Mouse (Mus musculus): ENCODE measurements around the gene Mup4. TPM values are rescaled to one million over a fixed set of nuclear protein-coding genes. Genes with fewer than 3 reads are reported as not detected.
A peak's percentile ranks its signal among the peaks of the same experiment; 100 is the strongest.
"Not testable (repeated sequence)": the region's sequence is repeated elsewhere in the genome, so short reads cannot be mapped to it uniquely, and the experiment has no call there.

Mup4 gene
- polyA plus RNA-seq (2015; fragmentation: Nextera tagmentation; extraction: Ambion mirVana), result not detected in 2 replicates

DNA sequence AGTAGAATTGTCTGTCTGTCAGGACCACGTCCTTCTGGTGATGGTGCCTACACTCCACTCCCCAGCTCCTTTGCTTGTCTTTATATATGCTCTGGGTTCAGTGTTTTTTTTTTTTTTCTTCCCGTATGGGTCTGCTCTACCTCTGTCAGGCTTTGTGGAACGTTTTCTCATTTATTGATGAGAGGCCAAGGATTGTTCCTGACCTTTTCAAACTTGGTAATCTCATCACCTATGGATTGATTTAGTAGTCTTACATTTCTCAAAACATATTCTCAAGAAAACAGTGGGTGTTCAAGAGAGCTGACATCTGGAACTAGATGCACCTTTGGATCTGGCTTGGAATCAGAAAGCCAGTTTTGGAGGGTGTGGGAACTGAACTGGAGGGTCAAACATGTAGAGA, at the start of gene Mup4:
Mup4 (minus strand) TSS at position 101 of the 400 bp plus-strand sequence.
- Histone ChIP-seq H3K9me3 (replicated peaks; ENCODE audit: control insufficient read depth, low read length) (no peaks in the 10 kb centered on the region), H3K4me2 (ENCODE audit: low read depth, low read length) (no peak within 1 kb of the TSS), H3K36me3 (ENCODE audit: control insufficient read depth, insufficient read depth) (no peaks in the 10 kb centered on the region), H3K4me3 (ENCODE audit: low read length) (no peak within 1 kb of the TSS), H3K27ac (ENCODE audit: low read length) (no peak within 1 kb of the TSS), H3K4me1 (ENCODE audit: control insufficient read depth, insufficient read depth, low read length) (no peaks in the 10 kb centered on the region), H3K9ac (ENCODE audit: low read length) (no peak within 1 kb of the TSS), H3K27me3 (ENCODE audit: control insufficient read depth, insufficient read depth, low read length) (no peaks in the 10 kb centered on the region)
- ATAC-seq (replicated peaks; ENCODE audit: extremely low read depth, insufficient read depth, low FRiP score), result no peak
- 67% methylated on average over 3 of the region's 3 CpGs for WGBS

DNA sequence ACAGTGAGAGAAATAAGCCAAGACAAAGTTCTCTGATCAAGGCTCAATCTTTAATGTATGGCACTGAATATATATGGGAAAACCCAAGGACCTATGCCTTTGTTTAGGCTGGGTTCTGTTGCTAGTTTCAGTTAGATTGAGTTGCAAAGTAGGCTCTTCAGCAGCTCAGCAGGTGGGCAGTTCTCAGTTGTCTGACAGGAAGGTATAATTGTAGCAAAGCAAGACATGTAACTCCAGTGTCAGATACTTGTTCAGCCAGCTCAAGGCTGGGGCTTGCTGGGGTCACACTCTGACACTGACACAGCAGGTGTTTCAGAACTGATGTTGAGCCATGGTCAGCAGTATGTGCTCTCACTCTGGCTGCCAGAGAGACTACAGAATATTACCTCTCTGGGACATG, 37.4 kb upstream of the Mup4 start:
- not testable (repeated sequence) for H3K9ac ChIP-seq (ENCODE audit: low read length); H3K4me3 ChIP-seq (ENCODE audit: low read length); H3K4me1 ChIP-seq (ENCODE audit: control insufficient read depth, insufficient read depth, low read length); H3K4me2 ChIP-seq (ENCODE audit: low read depth, low read length); H3K36me3 ChIP-seq (ENCODE audit: control insufficient read depth, insufficient read depth); H3K27me3 ChIP-seq (ENCODE audit: control insufficient read depth, insufficient read depth, low read length); ATAC-seq (replicated peaks; ENCODE audit: extremely low read depth, insufficient read depth, low FRiP score); H3K9me3 ChIP-seq (replicated peaks; ENCODE audit: control insufficient read depth, low read length); H3K27ac ChIP-seq (ENCODE audit: low read length)

DNA sequence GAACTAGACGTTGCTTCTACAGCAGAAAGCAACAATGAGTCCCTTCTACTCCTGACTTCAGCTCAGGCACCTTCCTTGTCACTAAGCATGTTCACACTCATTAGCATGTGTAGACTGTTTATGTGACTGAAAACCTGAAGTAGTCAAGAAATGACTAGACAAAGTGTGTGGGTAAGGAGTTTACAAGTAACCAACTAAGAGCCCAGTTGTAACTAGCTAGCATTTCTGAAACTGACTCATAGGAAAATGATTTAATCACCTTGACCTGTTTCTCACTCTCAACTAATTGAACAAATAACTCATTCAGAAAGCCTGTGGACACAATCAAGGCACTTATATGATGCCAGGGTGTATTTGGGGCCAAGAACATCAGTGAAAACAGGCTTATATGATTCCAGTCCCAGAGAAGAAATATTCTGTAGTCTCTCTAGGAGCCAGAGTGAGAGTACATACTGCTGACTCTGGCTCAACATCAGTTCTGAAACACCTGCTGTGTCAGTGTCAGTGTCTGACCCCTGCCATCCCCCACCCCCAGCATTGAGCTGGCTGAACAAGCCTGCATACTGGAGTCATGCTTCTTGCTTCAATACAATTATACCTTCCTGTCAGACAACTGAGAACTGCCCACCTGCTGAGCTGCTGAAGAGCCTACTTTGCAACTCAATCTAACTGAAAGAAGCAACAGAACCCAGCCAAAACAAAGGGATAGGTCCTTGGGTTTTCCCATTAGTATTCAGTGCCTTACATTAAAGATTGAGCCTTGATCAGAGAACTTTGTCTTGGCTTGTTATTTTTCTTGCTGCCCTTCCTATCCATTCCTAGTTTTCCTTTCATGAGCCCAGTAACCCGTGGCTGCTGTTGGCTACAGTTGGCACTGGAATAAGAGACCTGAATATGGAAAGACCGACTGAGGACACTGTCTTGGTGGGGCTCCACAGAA, 3.2 kb upstream of the Mup4 start, which contains the start of gene Mup6:
Mup6 (plus strand) TSS at position 890 of the 940 bp plus-strand sequence.
- ATAC-seq (replicated peaks; ENCODE audit: extremely low read depth, insufficient read depth, low FRiP score), result no peak
- H3K27ac ChIP-seq (ENCODE audit: low read length), result no peak within 1 kb of the TSS
- 38% methylated on average over 3 of the region's 3 CpGs for WGBS
- H3K9ac ChIP-seq (ENCODE audit: low read length), result no peak within 1 kb of the TSS
- no peak within 1 kb of the TSS for H3K4me2 ChIP-seq (ENCODE audit: low read depth, low read length)
- H3K27me3 ChIP-seq (ENCODE audit: control insufficient read depth, insufficient read depth, low read length), result no peaks in the 10 kb centered on the region
- H3K4me1 ChIP-seq (ENCODE audit: control insufficient read depth, insufficient read depth, low read length), result no peaks in the 10 kb centered on the region
- no peak within 1 kb of the TSS for H3K4me3 ChIP-seq (ENCODE audit: low read length)
- H3K36me3 ChIP-seq (ENCODE audit: control insufficient read depth, insufficient read depth), result no peaks in the 10 kb centered on the region
- no peaks in the 10 kb centered on the region for H3K9me3 ChIP-seq (replicated peaks; ENCODE audit: control insufficient read depth, low read length)

DNA sequence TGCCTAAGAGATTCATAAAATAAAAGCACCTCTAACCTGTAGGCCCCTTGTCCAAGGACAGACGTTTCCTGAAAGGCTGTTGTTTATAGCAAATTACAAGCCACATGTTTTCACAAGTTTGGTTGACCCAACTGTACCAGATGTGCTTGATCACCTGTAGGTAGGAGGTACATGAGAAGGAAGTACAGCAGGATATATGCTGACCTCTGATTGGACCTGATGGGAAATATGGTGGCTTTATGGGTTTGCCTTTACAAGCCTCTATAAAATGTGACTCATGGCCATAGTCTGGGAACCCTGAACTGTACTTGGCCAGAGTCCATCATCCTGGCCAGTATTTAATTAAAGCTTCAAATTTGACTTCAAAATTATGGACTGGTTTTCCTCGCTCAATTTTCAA, 23.0 kb downstream of the Mup4 start:
- no peak overlapping the region for H3K9ac ChIP-seq (ENCODE audit: low read length)
- 59% methylated on average over 2 of the region's 2 CpGs for WGBS
- H3K4me1 ChIP-seq (ENCODE audit: control insufficient read depth, insufficient read depth, low read length), result no peaks in the 10 kb centered on the region
- no peak overlapping the region for H3K27ac ChIP-seq (ENCODE audit: low read length)
- no peak overlapping the region for H3K4me3 ChIP-seq (ENCODE audit: low read length)
- no peak overlapping the region for H3K4me2 ChIP-seq (ENCODE audit: low read depth, low read length)
- no peaks in the 10 kb centered on the region for H3K27me3 ChIP-seq (ENCODE audit: control insufficient read depth, insufficient read depth, low read length)
- no peaks in the 10 kb centered on the region for H3K36me3 ChIP-seq (ENCODE audit: control insufficient read depth, insufficient read depth)
- no peaks in the 10 kb centered on the region for H3K9me3 ChIP-seq (replicated peaks; ENCODE audit: control insufficient read depth, low read length)
- no peak for ATAC-seq (replicated peaks; ENCODE audit: extremely low read depth, insufficient read depth, low FRiP score)

DNA sequence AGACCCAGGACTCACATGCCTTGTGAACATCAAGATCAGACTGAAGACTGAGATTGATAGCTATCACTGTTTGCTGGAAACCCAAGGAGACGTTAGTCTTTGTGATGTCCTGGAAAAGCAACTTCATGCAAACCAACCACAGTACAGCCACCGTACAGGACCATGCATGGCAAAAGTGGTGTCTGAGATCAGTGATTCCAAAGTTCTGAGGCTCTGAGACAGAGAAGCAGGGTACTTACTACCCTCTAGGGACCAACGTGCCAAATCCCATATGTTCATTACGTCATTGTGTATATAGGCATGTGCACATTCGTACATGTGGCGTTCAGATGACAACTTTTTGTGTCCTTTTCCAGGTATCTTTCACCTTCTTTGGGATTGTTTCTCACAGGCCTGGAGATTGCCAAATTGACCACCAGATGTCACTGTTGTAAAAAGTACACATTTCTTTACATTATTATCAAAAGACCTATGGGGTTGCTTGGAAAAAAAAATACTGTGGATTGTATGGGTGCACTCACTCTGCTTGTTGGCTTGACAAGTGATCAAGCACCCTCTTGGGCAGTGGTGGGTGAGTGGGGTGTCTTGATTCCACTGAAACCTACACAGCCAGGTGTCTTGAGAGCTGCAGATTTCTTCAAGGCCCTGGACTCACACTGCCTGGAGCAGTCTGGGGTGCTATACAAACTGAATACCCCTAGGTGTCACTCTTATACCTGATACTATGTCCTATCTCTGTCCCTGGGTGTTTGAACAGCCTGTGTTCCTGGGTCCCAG, 27.8 kb downstream of the Mup4 start:
- ATAC-seq (replicated peaks; ENCODE audit: extremely low read depth, insufficient read depth, low FRiP score), result peak; percentile 47

DNA sequence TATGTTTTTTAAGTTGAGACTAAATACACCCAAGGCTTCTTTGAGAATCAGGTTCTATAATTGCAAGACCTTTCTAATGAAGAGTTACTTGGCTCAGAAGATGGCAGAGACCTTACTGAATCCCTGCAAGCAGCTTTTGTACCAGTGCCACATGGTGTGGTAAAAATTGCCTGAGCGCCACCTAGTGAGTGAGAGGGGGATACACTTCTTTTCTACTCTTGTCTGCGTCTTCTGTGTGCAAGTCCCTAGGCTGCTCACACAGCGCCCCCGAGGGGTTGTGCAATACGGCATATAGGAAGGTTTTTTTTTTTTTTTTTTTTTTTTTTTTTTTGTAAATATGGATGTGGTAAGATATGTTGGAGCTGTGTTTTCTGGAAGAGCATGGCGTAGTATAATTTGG, 32.2 kb downstream of the Mup4 start:
- H3K9ac ChIP-seq (ENCODE audit: low read length), result no peak overlapping the region
- H3K27ac ChIP-seq (ENCODE audit: low read length), result no peak overlapping the region
- no peak overlapping the region for H3K4me3 ChIP-seq (ENCODE audit: low read length)
- ATAC-seq (replicated peaks; ENCODE audit: extremely low read depth, insufficient read depth, low FRiP score), result peak; percentile 68; the same call in 1 of the 2 replicates
- peaks cover 4% of the 10 kb centered on the region; the same call in 1 of the 2 replicates for H3K4me1 ChIP-seq (ENCODE audit: control insufficient read depth, insufficient read depth, low read length)
- no peaks in the 10 kb centered on the region for H3K36me3 ChIP-seq (ENCODE audit: control insufficient read depth, insufficient read depth)
- no peaks in the 10 kb centered on the region for H3K27me3 ChIP-seq (ENCODE audit: control insufficient read depth, insufficient read depth, low read length)
- H3K4me2 ChIP-seq (ENCODE audit: low read depth, low read length), result no peak overlapping the region
- H3K9me3 ChIP-seq (replicated peaks; ENCODE audit: control insufficient read depth, low read length), result no peaks in the 10 kb centered on the region
- 11% methylated on average over 6 of the region's 6 CpGs for WGBS

More for the DNA sequence above, 27.8 kb downstream of the Mup4 start:
- Histone ChIP-seq H3K9me3 (replicated peaks; ENCODE audit: control insufficient read depth, low read length) (no peaks in the 10 kb centered on the region), H3K4me3 (ENCODE audit: low read length) (no peak overlapping the region), H3K4me1 (ENCODE audit: control insufficient read depth, insufficient read depth, low read length) (no peaks in the 10 kb centered on the region), H3K4me2 (ENCODE audit: low read depth, low read length) (no peak overlapping the region), H3K9ac (ENCODE audit: low read length) (no peak overlapping the region), H3K27me3 (ENCODE audit: control insufficient read depth, insufficient read depth, low read length) (no peaks in the 10 kb centered on the region), H3K27ac (ENCODE audit: low read length) (no peak overlapping the region), H3K36me3 (ENCODE audit: control insufficient read depth, insufficient read depth) (no peaks in the 10 kb centered on the region)
- WGBS, result 48% methylated on average over 6 of the region's 6 CpGs

DNA sequence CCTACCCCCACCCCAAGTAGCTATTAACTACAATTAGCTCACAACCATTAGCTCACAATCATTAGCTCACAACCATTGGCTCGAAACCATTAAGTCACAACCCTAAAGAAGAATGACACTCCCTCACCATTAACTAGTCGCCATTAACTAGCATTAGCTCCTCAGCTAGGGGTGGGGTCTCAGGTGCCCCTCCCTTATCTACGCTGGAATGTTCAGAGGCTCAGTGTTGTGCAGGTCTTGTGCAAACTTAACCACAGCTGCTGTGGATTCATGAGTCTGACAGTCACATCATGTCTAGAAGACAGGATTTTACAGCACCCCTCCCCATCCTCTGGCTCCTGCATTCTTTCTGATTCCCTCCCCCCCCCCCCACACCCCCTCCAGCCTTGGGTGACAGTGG, 32.8 kb downstream of the Mup4 start:
- ATAC-seq (replicated peaks; ENCODE audit: extremely low read depth, insufficient read depth, low FRiP score), result no peak
- WGBS, result 74% methylated on average over 3 of the region's 3 CpGs

DNA sequence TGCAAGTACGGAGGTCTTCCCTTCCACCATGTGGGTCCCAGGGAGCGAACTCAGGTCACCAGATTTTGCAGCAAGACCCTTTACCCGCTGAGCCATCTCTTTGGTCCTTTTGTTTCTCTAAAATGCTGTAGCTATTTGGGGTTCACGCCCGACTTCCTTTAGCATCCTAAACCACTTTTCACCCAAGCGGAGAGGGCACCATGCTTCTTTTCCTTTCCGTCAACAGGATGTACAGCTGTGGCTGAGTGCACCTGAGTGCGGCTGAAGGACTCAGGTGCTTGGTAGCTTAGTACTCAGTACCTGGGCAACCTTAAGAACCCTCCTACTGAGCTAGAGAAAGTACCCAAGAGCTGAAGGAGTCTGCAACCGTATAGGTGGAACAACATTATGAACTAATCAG, 35.4 kb downstream of the Mup4 start:
- no peaks in the 10 kb centered on the region for H3K9me3 ChIP-seq (replicated peaks; ENCODE audit: control insufficient read depth, low read length)
- no peaks in the 10 kb centered on the region for H3K36me3 ChIP-seq (ENCODE audit: control insufficient read depth, insufficient read depth)
- 85% methylated on average over 9 of the region's 9 CpGs for WGBS
- peaks cover 7% of the 10 kb centered on the region; the same call in 1 of the 2 replicates for H3K4me1 ChIP-seq (ENCODE audit: control insufficient read depth, insufficient read depth, low read length)
- H3K4me3 ChIP-seq (ENCODE audit: low read length), result no peak overlapping the region
- H3K27me3 ChIP-seq (ENCODE audit: control insufficient read depth, insufficient read depth, low read length), result no peaks in the 10 kb centered on the region
- H3K27ac ChIP-seq (ENCODE audit: low read length), result no peak overlapping the region
- H3K9ac ChIP-seq (ENCODE audit: low read length), result no peak overlapping the region
- no peak overlapping the region for H3K4me2 ChIP-seq (ENCODE audit: low read depth, low read length)
- ATAC-seq (replicated peaks; ENCODE audit: extremely low read depth, insufficient read depth, low FRiP score), result no peak

More for the DNA sequence above, 32.8 kb downstream of the Mup4 start:
- no peaks in the 10 kb centered on the region for H3K36me3 ChIP-seq (ENCODE audit: control insufficient read depth, insufficient read depth)
- H3K4me3 ChIP-seq (ENCODE audit: low read length), result no peak overlapping the region
- no peak overlapping the region for H3K4me2 ChIP-seq (ENCODE audit: low read depth, low read length)
- H3K27me3 ChIP-seq (ENCODE audit: control insufficient read depth, insufficient read depth, low read length), result no peaks in the 10 kb centered on the region
- H3K27ac ChIP-seq (ENCODE audit: low read length), result no peak overlapping the region
- peaks cover 4% of the 10 kb centered on the region; the same call in 1 of the 2 replicates for H3K4me1 ChIP-seq (ENCODE audit: control insufficient read depth, insufficient read depth, low read length)
- H3K9me3 ChIP-seq (replicated peaks; ENCODE audit: control insufficient read depth, low read length), result no peaks in the 10 kb centered on the region
- H3K9ac ChIP-seq (ENCODE audit: low read length), result no peak overlapping the region

DNA sequence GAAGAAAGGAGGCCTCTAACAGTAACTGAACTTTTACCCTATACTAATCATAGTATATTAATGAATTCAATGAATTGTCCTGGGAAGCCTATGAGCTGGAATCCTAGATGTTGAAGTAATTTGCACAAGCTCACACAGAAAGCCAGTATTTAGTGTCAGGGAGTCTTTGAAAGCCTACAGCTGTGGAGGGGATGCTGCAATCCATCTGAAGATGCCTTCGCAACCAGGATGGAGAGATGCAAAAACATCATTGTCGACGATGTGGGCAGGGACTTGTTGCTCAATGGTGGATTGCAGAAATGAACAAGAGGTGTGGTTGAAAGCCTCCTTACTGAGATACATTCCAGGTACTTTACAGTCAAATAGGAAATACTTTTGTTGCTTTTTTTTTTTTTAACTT, 42.5 kb downstream of the Mup4 start:
- H3K27me3 ChIP-seq (ENCODE audit: control insufficient read depth, insufficient read depth, low read length), result peaks cover 6% of the 10 kb centered on the region; the same call in 1 of the 2 replicates
- no peaks in the 10 kb centered on the region for H3K36me3 ChIP-seq (ENCODE audit: control insufficient read depth, insufficient read depth)
- no peak for ATAC-seq (replicated peaks; ENCODE audit: extremely low read depth, insufficient read depth, low FRiP score)
- H3K9ac ChIP-seq (ENCODE audit: low read length), result no peak overlapping the region
- 92% methylated on average over 3 of the region's 3 CpGs for WGBS
- no peak overlapping the region for H3K4me2 ChIP-seq (ENCODE audit: low read depth, low read length)
- H3K4me1 ChIP-seq (ENCODE audit: control insufficient read depth, insufficient read depth, low read length), result peaks cover 3% of the 10 kb centered on the region; the same call in 1 of the 2 replicates
- no peak overlapping the region for H3K4me3 ChIP-seq (ENCODE audit: low read length)
- no peak overlapping the region for H3K27ac ChIP-seq (ENCODE audit: low read length)
- no peaks in the 10 kb centered on the region for H3K9me3 ChIP-seq (replicated peaks; ENCODE audit: control insufficient read depth, low read length)

Measured in heart, embryonic 16.5 days (tissue).